20 mouse cellular contexts compared by ENCODE assay signal in genomic region chr13:94449593-94449992, GRCm38 (mm10).
A peak's percentile ranks its signal among the peaks of the same experiment; 100 is the strongest.
DNase-seq lines count a peak whose midpoint lies in the region; ATAC-seq lines count a peak whose summit lies in the region.
"Had no signal": no experiment of that assay in that cellular context is flagged by ENCODE, and none has a peak within 500 bp of the region (broad histone marks: within the 10 kb centered on the region; RNA-seq: fewer than 3 reads in every experiment).

No protein-coding gene starts in this region.

- H3K4me3 ChIP-seq in intestine, embryonic 14.5 days (ENCODE audit: low read depth, low read length): no peak overlapping the region
- no peak overlapping the region for H3K4me3 ChIP-seq in intestine, embryonic 15.5 days (replicated peaks)
- no peak overlapping the region for H3K4me3 ChIP-seq in neural tube, embryonic 15.5 days (replicated peaks)
- H3K4me3 ChIP-seq: embryonic facial prominence, embryonic 10.5 days; embryonic facial prominence, embryonic 12.5 days; forebrain, embryonic 13.5 days; forebrain, embryonic 15.5 days had no signal

- no peak for ATAC-seq in intestine, embryonic 14.5 days (replicated peaks; ENCODE audit: low FRiP score, low TSS enrichment, low read depth)
- ATAC-seq in intestine, embryonic 15.5 days: no peak
- ATAC-seq in neural tube, embryonic 15.5 days (ENCODE audit: low FRiP score): no peak
- ATAC-seq in megakaryocyte, adult 5-6 weeks (ENCODE audit: poor library complexity, severe bottlenecking): peak; percentile 30; the same call in 1 of the 2 replicates
- ATAC-seq: forebrain, embryonic 13.5 days; forebrain, embryonic 15.5 days; forebrain, postnatal 0 days had no signal

- no peak overlapping the region for H3K4me2 ChIP-seq in intestine, embryonic 14.5 days (ENCODE audit: low read length)
- no peak overlapping the region for H3K4me2 ChIP-seq in intestine, embryonic 15.5 days (replicated peaks)
- H3K4me2 ChIP-seq in neural tube, embryonic 15.5 days: no peak overlapping the region
- H3K4me2 ChIP-seq: embryonic facial prominence, embryonic 12.5 days; forebrain, embryonic 13.5 days; forebrain, embryonic 15.5 days had no signal

- H3K27me3 ChIP-seq in intestine, embryonic 14.5 days (replicated peaks; ENCODE audit: control insufficient read depth, insufficient read depth, low read length): no peaks in the 10 kb centered on the region
- H3K27me3 ChIP-seq in intestine, embryonic 15.5 days (replicated peaks): no peaks in the 10 kb centered on the region
- H3K27me3 ChIP-seq in neural tube, embryonic 15.5 days (replicated peaks): no peaks in the 10 kb centered on the region
- H3K27me3 ChIP-seq: embryonic facial prominence, embryonic 12.5 days; forebrain, embryonic 13.5 days; forebrain, embryonic 15.5 days had no signal

- WGBS in intestine, embryonic 14.5 days: 69% methylated on average over 7 of the region's 7 CpGs
- 66% methylated on average over 7 of the region's 7 CpGs for WGBS in intestine, embryonic 15.5 days
- WGBS in neural tube, embryonic 15.5 days: 81% methylated on average over 7 of the region's 7 CpGs

- H3K36me3 ChIP-seq in intestine, embryonic 14.5 days (ENCODE audit: control insufficient read depth, insufficient read depth, low read length): peaks cover 24% of the 10 kb centered on the region; the same call in 1 of the 2 replicates
- no peaks in the 10 kb centered on the region for H3K36me3 ChIP-seq in intestine, embryonic 15.5 days
- H3K36me3 ChIP-seq in neural tube, embryonic 15.5 days: peaks cover 8% of the 10 kb centered on the region

- DNase-seq in intestine, embryonic 14.5 days (ENCODE audit: low spot score): peak; percentile 3
- peak; percentile 8 for DNase-seq in neural tube, embryonic 10.5 days (ENCODE audit: extremely low spot score, low spot score)
- no peak for DNase-seq in embryo, embryonic 10 days (ENCODE audit: low spot score)
- no peak for DNase-seq in adrenal gland, adult 2 months
- DNase-seq: adrenal gland, adult 8-10 months; adrenal gland, postnatal 14 days; adrenal gland, postnatal 36 days; cerebellum, adult 11-12 months; cerebellum, adult 2 months; cerebellum, adult 9-10 months; cerebellum, postnatal 10 days; cerebellum, postnatal 25 days; forebrain, postnatal 0 days had no signal

- H3K27ac ChIP-seq in intestine, embryonic 14.5 days (ENCODE audit: low read depth): no peak overlapping the region
- H3K27ac ChIP-seq in intestine, embryonic 15.5 days: no peak overlapping the region
- no peak overlapping the region for H3K27ac ChIP-seq in neural tube, embryonic 15.5 days (replicated peaks)
- H3K27ac ChIP-seq: embryonic facial prominence, embryonic 10.5 days; embryonic facial prominence, embryonic 12.5 days; forebrain, embryonic 13.5 days; forebrain, embryonic 15.5 days had no signal

- H3K9me3 ChIP-seq in intestine, embryonic 14.5 days (ENCODE audit: control insufficient read depth, low read length): no peaks in the 10 kb centered on the region
- no peaks in the 10 kb centered on the region for H3K9me3 ChIP-seq in intestine, embryonic 15.5 days
- H3K9me3 ChIP-seq in neural tube, embryonic 15.5 days (replicated peaks): no peaks in the 10 kb centered on the region
- H3K9me3 ChIP-seq: embryonic facial prominence, embryonic 10.5 days; embryonic facial prominence, embryonic 12.5 days; forebrain, embryonic 13.5 days; forebrain, embryonic 15.5 days had no signal

- H3K9ac ChIP-seq in intestine, embryonic 14.5 days (ENCODE audit: low read length): no peak overlapping the region
- no peak overlapping the region for H3K9ac ChIP-seq in intestine, embryonic 15.5 days
- no peak overlapping the region for H3K9ac ChIP-seq in neural tube, embryonic 15.5 days (replicated peaks)
- H3K9ac ChIP-seq: embryonic facial prominence, embryonic 12.5 days; forebrain, embryonic 13.5 days; forebrain, embryonic 15.5 days; forebrain, postnatal 0 days had no signal

- H3K4me1 ChIP-seq in intestine, embryonic 14.5 days (replicated peaks; ENCODE audit: control insufficient read depth, insufficient read depth, low read length): 0 out of 2 replicates have a peak, but pooled peaks cover 3% of the 10 kb centered on the region
- H3K4me1 ChIP-seq in intestine, embryonic 15.5 days (replicated peaks): peaks cover 3% of the 10 kb centered on the region; the same call in 1 of the 2 replicates
- no peaks in the 10 kb centered on the region for H3K4me1 ChIP-seq in neural tube, embryonic 15.5 days
- H3K4me1 ChIP-seq: embryonic facial prominence, embryonic 10.5 days; embryonic facial prominence, embryonic 12.5 days; forebrain, embryonic 13.5 days; forebrain, embryonic 15.5 days had no signal

Comparison
In these comparisons a context has a peak if more than half of its experiments do, and no peak if none do; other contexts are left out.
1. DNase-seq: peak in intestine, embryonic 14.5 days (single experiment) and neural tube, embryonic 10.5 days (single experiment); none in embryo, embryonic 10 days (single experiment) and adrenal gland, adult 2 months (single experiment).